Mouse (Mus musculus): ENCODE measurements around the gene Frat2. TPM values are rescaled to one million over a fixed set of nuclear protein-coding genes. Genes with fewer than 3 reads are reported as not detected.
A peak's percentile ranks its signal among the peaks of the same experiment; 100 is the strongest.

The Frat2 gene
- polyA plus RNA-seq, 1 experiment from 2014 or later = 9.9 TPM

- ATAC-seq (ENCODE audit: insufficient number of reproducible peaks, insufficient read depth, low FRiP score, low TSS enrichment) = no peak
- WGBS = 60% methylated on average over 12 of the region's 12 CpGs
Measured at GRCm38 (mm10) chr19:41796789-41797327, 51.1 kb downstream of the Frat2 start.

GRCm38 (mm10) chr19:41796148-41796760, 51.7 kb downstream of the Frat2 start:
- Histone ChIP-seq H3K27ac (peak overlapping the region; percentile 26), H3K9me3 (no peaks in the 10 kb centered on the region), H3K27me3 (no peaks in the 10 kb centered on the region), H3K4me2 (replicated peaks) (no peak overlapping the region), H3K4me3 (no peak overlapping the region), H3K9ac (0 out of 2 replicates have a peak overlapping the region, but pooled peaks have one; percentile 12), H3K4me1 (peaks cover 16% of the 10 kb centered on the region), H3K36me3 (no peaks in the 10 kb centered on the region)
- 56% methylated on average over 3 of the region's 3 CpGs for WGBS
- ATAC-seq (ENCODE audit: insufficient number of reproducible peaks, insufficient read depth, low FRiP score, low TSS enrichment) = no peak

More at GRCm38 (mm10) chr19:41796789-41797327, 51.1 kb downstream of the Frat2 start:
- Histone ChIP-seq H3K4me1 (peaks cover 16% of the 10 kb centered on the region), H3K4me2 (replicated peaks) (0 out of 2 replicates have a peak overlapping the region, but pooled peaks have one; percentile 1), H3K9me3 (no peaks in the 10 kb centered on the region), H3K27me3 (no peaks in the 10 kb centered on the region), H3K4me3 (no peak overlapping the region), H3K36me3 (no peaks in the 10 kb centered on the region), H3K9ac (0 out of 2 replicates have a peak overlapping the region, but pooled peaks have one; percentile 12), H3K27ac (peak overlapping the region; percentile 26)

Other genes starting within 250 kb of the Frat2 start
- gene Slit1, start 104.5 kb downstream of the Frat2 start, polyA plus RNA-seq (2016; fragmentation: Nextera tagmentation; extraction: Ambion mirVana) = 1.4 and 1.9 TPM in 2 replicates
- gene Arhgap19, start 46.1 kb downstream of the Frat2 start, polyA plus RNA-seq (2016; fragmentation: Nextera tagmentation; extraction: Ambion mirVana) = 32.9 and 33.1 TPM in 2 replicates
- gene Frat1, start 18.2 kb downstream of the Frat2 start, polyA plus RNA-seq (2016; fragmentation: Nextera tagmentation; extraction: Ambion mirVana) = 7.9 and 8.9 TPM in 2 replicates
- 23.5 and 24.0 TPM in 2 replicates for gene Rrp12, start 48.0 kb upstream of the Frat2 start, polyA plus RNA-seq (2016; fragmentation: Nextera tagmentation; extraction: Ambion mirVana)
- 595 TPM in 2 replicates for gene Pgam1, start 63.8 kb upstream of the Frat2 start, polyA plus RNA-seq (2016; fragmentation: Nextera tagmentation; extraction: Ambion mirVana)
- gene Exosc1, start 85.3 kb upstream of the Frat2 start, polyA plus RNA-seq (2016; fragmentation: Nextera tagmentation; extraction: Ambion mirVana) = 76.7 and 81.5 TPM in 2 replicates
- 93.0 and 94.2 TPM in 2 replicates for gene Zdhhc16, start 85.3 kb upstream of the Frat2 start, polyA plus RNA-seq (2016; fragmentation: Nextera tagmentation; extraction: Ambion mirVana)
- 41.5 and 41.7 TPM in 2 replicates for gene Mms19, start 133.0 kb upstream of the Frat2 start, polyA plus RNA-seq (2016; fragmentation: Nextera tagmentation; extraction: Ambion mirVana)
- gene Ubtd1, start 133.6 kb upstream of the Frat2 start, polyA plus RNA-seq (2016; fragmentation: Nextera tagmentation; extraction: Ambion mirVana) = 20.3 and 20.5 TPM in 2 replicates
- 0.24 and 0.27 TPM in 2 replicates for gene Ankrd2, start 187.9 kb upstream of the Frat2 start, polyA plus RNA-seq (2016; fragmentation: Nextera tagmentation; extraction: Ambion mirVana)
- gene Hoga1, start 197.5 kb upstream of the Frat2 start, polyA plus RNA-seq (2016; fragmentation: Nextera tagmentation; extraction: Ambion mirVana) = 1.3 and 1.9 TPM in 2 replicates
- not detected in 2 replicates for gene 4933411K16Rik, start 204.1 kb upstream of the Frat2 start, polyA plus RNA-seq (2016; fragmentation: Nextera tagmentation; extraction: Ambion mirVana)
- 37.8 and 42.8 TPM in 2 replicates for gene Morn4, start 238.2 kb upstream of the Frat2 start, polyA plus RNA-seq (2016; fragmentation: Nextera tagmentation; extraction: Ambion mirVana)
- gene Pi4k2a, start 242.3 kb upstream of the Frat2 start, polyA plus RNA-seq (2016; fragmentation: Nextera tagmentation; extraction: Ambion mirVana) = 39.6 and 40.0 TPM in 2 replicates